Mouse (Mus musculus): ENCODE data around the gene Snd1.

DNA sequence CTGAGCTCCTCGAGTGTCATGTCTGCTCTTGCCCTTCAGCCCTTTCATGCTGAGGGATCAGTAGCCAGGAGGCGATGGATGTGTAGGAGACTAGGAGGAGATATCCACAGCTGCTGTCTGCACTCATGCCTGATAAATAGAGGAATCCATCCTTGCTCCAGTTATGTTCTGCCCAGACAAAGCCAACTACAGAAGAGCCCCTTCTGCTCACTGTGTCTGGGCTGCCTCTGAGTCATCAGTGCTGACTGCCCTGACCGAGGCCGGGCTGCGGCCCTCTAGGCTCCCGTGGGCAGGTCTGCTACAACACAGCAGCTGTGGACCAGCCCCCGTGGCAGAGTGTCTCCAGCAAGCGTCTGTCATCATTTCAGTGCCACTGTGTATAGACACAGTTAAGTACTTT, 387.4 kb downstream of the Snd1 start:
- no peak for TF ChIP-seq EP300 (IDR thresholded peaks at IDR 0.05; ENCODE audit: low read depth)
- TF ChIP-seq CTCF (IDR thresholded peaks at IDR 0.05; ENCODE audit: low read depth) = no peak

Measured in liver, postnatal 0 days (tissue).